Mouse (Mus musculus) bone marrow macrophage, adult 2 months (primary cell): ENCODE measurements around the gene Tle4. TPM values are rescaled to one million over a fixed set of nuclear protein-coding genes. Genes with fewer than 3 reads are reported as not detected.

Experiments used
- H3K27ac ChIP-seq: 2 replicates; pipeline ENCODE4 v1.5.1; 2012; ENCODE audit warnings: low read depth, low read length; ENCODE audit not compliant: insufficient read depth
- H3K4me1 ChIP-seq: 2 replicates; pipeline ENCODE4 v1.6.1; 2012; ENCODE audit warnings: low read length; ENCODE audit not compliant: control insufficient read depth, insufficient read depth
- H3K4me3 ChIP-seq: 2 replicates; pipeline ENCODE4 v1.5.1; 2012; ENCODE audit warnings: mild to moderate bottlenecking, low read length, moderate library complexity; ENCODE audit not compliant: insufficient read depth
- CTCF ChIP-seq: IDR thresholded peaks from 2 replicates; pipeline ENCODE4 v1.5.1; 2012; ENCODE audit warnings: low read depth, mild to moderate bottlenecking, low read length, moderate library complexity
- POLR2A ChIP-seq: IDR thresholded peaks from 2 replicates; pipeline ENCODE4 v1.6.1; 2012; ENCODE audit warnings: mild to moderate bottlenecking, low read depth, low read length, borderline replicate concordance
- polyA plus RNA-seq: library from polyadenylated mRNA; stranded (reverse); fragments of >200 nt; gene quantifications from 2 replicates; pipeline ENCODE4 v1.2.4, GENCODE M21; 2012; ENCODE audit not compliant: missing spikeins, insufficient read depth, insufficient read length

Tle4 gene
- polyA plus RNA-seq, 1 experiment = 28.5 TPM

DNA sequence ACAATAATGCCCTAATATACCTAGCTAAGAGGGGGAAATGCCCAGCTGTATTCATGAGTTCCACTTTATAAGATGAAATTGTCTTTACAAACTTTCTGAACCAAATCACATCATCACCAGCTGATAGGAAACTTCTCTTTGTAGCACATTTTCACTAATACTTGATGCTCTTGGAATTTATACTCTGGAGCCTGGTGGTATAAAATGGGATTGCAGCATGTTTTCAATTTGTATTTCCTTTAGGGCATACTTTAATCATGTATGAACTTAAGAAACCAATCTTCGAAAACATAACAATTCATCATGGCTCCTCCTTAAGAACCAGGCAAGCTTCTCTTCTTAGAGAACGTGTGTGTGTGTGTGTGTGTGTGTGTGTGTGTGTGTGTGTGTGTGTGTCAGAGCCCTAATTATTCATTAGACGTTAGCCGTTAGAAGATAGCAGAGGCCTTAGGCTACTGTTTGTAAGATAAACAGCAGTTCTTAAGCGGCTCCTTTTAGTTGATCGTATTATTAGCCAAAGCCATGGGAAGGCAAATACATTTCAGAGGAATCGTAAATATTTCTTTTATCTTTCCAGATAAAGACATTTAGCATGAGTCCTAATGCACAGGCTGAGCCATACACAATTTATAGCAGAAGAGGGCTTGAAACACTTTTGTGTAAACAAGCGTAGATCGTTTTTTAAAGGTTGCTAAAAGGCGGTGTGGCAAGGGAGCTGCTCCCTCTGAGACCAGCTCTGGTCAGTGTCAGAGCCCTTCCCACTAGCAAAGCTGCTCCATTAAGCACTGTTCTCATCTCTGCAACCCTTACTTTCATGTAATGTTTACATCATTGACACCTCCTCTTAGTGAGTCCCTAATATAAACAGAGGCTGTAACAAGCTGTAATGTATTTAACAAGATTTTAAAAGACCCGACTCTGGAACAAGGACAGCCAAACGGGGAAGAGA is 173.6 kb downstream of the Tle4 start:
- no peak overlapping the region for H3K27ac ChIP-seq
- TF ChIP-seq POLR2A (no peak), CTCF (no peak)
- no peaks in the 10 kb centered on the region for H3K4me1 ChIP-seq
- H3K4me3 ChIP-seq = no peak overlapping the region

DNA sequence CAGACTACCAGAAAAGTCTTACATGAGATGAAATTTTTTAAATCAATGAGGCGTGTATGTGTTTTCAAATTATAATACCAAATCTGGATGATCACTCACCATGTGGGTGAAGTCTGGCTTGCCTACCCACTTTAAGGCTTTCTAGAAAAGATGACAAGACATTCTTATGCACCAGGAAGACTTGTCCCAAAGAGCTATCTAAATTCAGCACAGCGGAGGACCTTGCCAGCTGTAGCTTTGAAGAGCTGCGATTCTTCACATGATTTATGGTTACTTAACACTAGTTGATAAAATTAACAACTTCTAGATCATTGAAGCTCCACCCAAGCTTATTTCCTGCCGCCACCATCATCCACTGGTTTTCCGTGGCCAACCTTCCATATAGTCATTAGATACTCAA is 176.2 kb downstream of the Tle4 start:
- H3K27ac ChIP-seq = no peak overlapping the region
- H3K4me1 ChIP-seq = no peaks in the 10 kb centered on the region
- TF ChIP-seq POLR2A = no peak
- TF ChIP-seq CTCF = no peak
- no peak overlapping the region for H3K4me3 ChIP-seq

DNA sequence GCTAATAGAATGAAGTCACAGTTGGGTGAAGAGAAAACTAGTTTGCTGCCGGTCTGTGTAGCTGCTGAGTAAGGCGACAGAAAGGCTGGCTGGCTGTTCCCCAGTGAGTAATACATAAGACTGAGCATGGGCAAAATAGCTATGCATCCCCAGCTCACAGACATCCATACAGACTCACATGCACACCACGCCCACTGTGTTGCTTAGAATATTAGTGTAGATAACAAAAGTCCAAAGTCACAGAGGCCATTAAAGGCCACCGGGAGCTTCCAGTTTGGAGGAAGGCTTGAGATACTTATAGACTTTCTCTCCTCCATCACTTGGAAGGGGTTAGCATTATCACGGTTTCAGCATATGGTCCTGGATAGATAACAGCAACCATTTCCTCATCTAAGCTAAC is 178.0 kb downstream of the Tle4 start:
- no peak overlapping the region for H3K4me3 ChIP-seq
- no peaks in the 10 kb centered on the region for H3K4me1 ChIP-seq
- H3K27ac ChIP-seq = no peak overlapping the region
- TF ChIP-seq POLR2A = no peak
- no peak for TF ChIP-seq CTCF

DNA sequence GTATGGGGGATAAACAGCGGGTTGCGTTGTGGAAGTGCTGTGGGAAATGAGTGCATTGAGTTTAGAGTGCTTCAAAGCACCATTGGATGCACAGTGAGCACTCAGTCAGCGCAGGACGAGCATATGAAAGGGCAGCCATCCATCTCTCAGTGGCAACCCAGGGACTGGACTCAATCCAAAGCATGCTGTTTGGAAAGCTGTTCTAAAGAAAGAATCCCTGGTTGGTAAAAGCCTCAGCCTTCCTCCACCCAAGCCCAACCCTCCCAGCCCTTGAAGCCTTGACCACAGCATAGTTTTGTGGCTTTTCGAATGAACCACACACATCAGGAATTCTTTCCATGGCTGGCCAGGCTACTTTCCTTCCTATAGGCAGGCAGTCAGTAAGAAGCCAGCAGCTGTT is 181.0 kb downstream of the Tle4 start:
- no peak overlapping the region for H3K27ac ChIP-seq
- H3K4me1 ChIP-seq = no peaks in the 10 kb centered on the region
- H3K4me3 ChIP-seq = no peak overlapping the region
- TF ChIP-seq POLR2A = no peak
- no peak for TF ChIP-seq CTCF

DNA sequence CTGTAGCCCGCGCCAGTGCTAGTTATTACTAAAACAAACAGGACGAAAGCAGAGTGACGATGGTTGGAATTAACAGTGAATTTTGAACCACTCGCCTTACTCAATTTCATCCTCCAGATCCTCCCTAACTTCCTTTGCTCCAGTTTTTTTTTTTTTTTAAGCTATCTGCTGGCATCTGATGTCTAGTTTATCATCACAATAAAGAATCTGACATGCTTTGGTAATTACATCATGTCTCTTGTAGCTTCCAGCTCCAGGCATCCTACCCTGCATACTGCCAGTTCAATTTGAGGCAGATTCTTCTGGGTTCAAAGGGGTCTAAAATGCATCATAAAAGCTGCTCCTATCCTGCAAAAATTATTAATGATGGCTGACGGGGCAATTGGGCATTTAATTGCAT is 181.9 kb downstream of the Tle4 start:
- no peak overlapping the region for H3K4me3 ChIP-seq

DNA sequence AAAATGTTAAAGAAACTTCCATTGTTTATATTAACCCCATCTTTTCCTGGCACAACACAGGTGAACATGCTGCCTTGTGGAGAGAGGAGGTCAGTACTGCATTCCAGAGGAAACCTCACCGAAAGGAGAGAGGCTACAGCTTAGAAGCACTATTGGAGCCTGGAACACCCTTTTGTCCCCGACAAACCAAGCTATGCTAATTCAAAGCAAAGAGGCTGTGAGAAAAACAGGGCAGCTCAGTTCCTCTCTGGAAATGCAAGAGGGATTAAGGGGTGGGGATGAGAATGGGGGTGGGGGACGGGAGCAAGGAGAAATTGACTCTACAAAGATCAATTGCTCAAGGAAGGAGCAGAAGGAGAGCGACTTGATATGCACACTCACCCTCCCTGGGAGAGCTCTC is 182.9 kb downstream of the Tle4 start:
- TF ChIP-seq CTCF = no peak
- no peak for TF ChIP-seq POLR2A
- H3K4me1 ChIP-seq = no peaks in the 10 kb centered on the region
- H3K27ac ChIP-seq = no peak overlapping the region
- H3K4me3 ChIP-seq = no peak overlapping the region

More for the DNA sequence above, 181.9 kb downstream of the Tle4 start:
- Histone ChIP-seq H3K27ac (no peak overlapping the region), H3K4me1 (no peaks in the 10 kb centered on the region)
- TF ChIP-seq CTCF (no peak), POLR2A (no peak)

DNA sequence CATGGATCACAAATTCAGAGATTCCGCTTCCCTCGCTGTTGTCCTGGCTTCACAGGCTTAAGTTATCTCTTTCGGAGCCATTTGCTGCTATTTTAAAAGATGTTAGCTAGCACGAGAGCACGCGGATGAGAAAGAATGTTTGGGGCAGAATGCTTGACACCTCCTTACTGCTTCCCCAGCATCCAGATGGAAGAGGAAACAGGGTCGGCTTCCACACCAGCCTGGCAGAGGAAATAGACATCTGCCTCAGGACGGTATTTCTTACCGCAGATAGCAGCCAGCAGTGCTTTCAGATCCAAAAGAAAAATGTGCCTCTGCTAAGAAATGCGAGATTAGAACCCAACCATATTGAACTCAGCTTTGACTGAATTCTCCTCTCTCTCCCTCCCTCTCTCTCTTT is 191.2 kb downstream of the Tle4 start:
- no peak overlapping the region for H3K4me3 ChIP-seq
- H3K27ac ChIP-seq = no peak overlapping the region
- H3K4me1 ChIP-seq = no peaks in the 10 kb centered on the region
- no peak for TF ChIP-seq POLR2A
- no peak for TF ChIP-seq CTCF
